Mouse (Mus musculus): ENCODE data around the gene Tmem130.

- no peak for TF ChIP-seq CTCF (IDR thresholded peaks at IDR 0.05; ENCODE audit: low read depth)
- no peak for TF ChIP-seq EP300 (optimal IDR thresholded peaks at IDR 0.05)
Measured at GRCm38 (mm10) chr5:144769067-144769482, 7.5 kb upstream of the Tmem130 start.
